Mouse (Mus musculus) limb, embryonic 12.5 days (tissue): ENCODE measurements around the gene Itga4. TPM values are rescaled to one million over a fixed set of nuclear protein-coding genes. Genes with fewer than 3 reads are reported as not detected.

Experiments
- ATAC-seq: fragments of 200-750 bp; cut with Nextera tagmentation; 2 replicates; pipeline ENCODE4 v1.8.0; 2017; ENCODE audit warnings: low read depth, moderate TSS enrichment; ENCODE audit not compliant: insufficient number of reproducible peaks, insufficient read depth, low FRiP score, low TSS enrichment
- H3K27ac ChIP-seq: fragments of 300-500 bp; sonication (generic); 2 replicates; pipeline ENCODE4 v1.5.1; 2016; ENCODE audit warnings: mild to moderate bottlenecking, moderate library complexity
- H3K27me3 ChIP-seq: fragments of 300-500 bp; sonication (generic); 2 replicates; pipeline ENCODE4 v1.6.1; 2016; ENCODE audit warnings: mild to moderate bottlenecking, moderate library complexity
- H3K36me3 ChIP-seq: fragments of 300-500 bp; sonication (generic); 2 replicates; pipeline ENCODE4 v1.6.1; 2016; ENCODE audit warnings: mild to moderate bottlenecking, moderate library complexity
- H3K4me1 ChIP-seq: fragments of 300-500 bp; sonication (generic); replicated peaks from 2 replicates; pipeline ENCODE4 v1.6.1; 2016
- H3K4me2 ChIP-seq: fragments of 300-500 bp; sonication (generic); 2 replicates; pipeline ENCODE4 v1.6.1; 2016; ENCODE audit warnings: mild to moderate bottlenecking, moderate library complexity
- H3K4me3 ChIP-seq: fragments of 300-500 bp; sonication (generic); replicated peaks from 2 replicates; pipeline ENCODE4 v1.5.1; 2016; ENCODE audit warnings: mild to moderate bottlenecking
- H3K9ac ChIP-seq: fragments of 300-500 bp; sonication (generic); replicated peaks from 2 replicates; pipeline ENCODE4 v1.6.1; 2016; ENCODE audit warnings: mild to moderate bottlenecking, moderate library complexity
- H3K9me3 ChIP-seq: fragments of 300-500 bp; sonication (generic); 2 replicates; pipeline ENCODE4 v1.6.1; 2016; ENCODE audit warnings: mild to moderate bottlenecking, moderate library complexity
- WGBS: fragments of 180-500 bp; shearing (Covaris S2); methylation state at CpG from one replicate; pipeline ENCODE4 v1.1.7; 2016; 5-methylcytosine and 5-hydroxymethylcytosine counted together
- polyA plus RNA-seq: library from polyadenylated mRNA; unstranded; fragments of >200 nt; fragmentation: Nextera tagmentation; extraction: Ambion mirVana; gene quantifications from 2 replicates; pipeline ENCODE4 v1.2.1, GENCODE M21; 2016

The Itga4 gene
- 8.7 and 8.8 TPM in 2 replicates for polyA plus RNA-seq

DNA sequence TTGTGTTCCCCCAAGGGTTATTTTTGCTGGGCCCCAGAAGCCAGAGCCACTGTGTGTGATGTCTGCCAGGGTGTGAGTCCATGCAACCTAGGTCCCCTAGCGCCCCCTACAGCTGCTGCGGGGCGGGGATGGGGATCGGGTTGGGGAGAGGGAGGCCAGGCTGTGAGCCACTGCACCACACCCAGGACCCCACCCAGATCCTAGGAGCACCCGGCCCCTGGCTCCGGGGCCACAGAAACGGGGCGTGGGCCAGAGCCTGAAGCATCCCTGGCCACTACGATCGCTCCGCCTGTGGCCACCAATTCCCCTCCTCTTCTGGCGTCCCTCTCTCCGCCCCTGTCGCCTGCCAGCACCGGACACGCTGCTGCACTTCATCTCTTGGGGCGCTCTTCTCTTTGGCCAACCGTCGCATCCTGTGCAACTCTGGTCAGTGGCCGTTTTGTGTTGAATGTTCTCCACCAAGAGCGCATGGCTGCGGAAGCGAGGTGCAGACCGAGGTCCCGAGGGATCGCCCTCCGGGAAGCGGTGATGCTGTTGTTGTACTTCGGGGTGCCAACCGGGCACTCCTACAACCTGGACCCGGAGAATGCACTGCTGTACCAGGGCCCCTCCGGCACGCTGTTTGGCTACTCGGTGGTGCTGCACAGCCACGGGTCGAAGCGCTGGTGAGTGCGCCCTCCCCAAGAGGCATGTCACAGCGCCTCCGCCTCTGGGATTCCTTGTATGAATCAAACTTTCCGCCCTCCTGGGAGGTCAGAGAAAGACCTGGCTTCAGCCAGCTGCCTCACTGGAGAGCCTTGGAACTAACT is at the start of gene Itga4:
Itga4 (plus strand) TSS at position 235 of the 809 bp plus-strand sequence.
- Histone ChIP-seq H3K27ac (no peak within 1 kb of the TSS), H3K36me3 (no peaks in the 10 kb centered on the region), H3K4me3 (peak within 1 kb of the TSS; percentile 54), H3K4me1 (peaks cover 9% of the 10 kb centered on the region), H3K27me3 (peaks cover 24% of the 10 kb centered on the region), H3K9ac (peak within 1 kb of the TSS; percentile 55), H3K9me3 (no peaks in the 10 kb centered on the region), H3K4me2 (peak within 1 kb of the TSS; percentile 95)
- WGBS, result under 1% methylated on average over 41 of the region's 41 CpGs
- ATAC-seq, result peak; percentile 86

DNA sequence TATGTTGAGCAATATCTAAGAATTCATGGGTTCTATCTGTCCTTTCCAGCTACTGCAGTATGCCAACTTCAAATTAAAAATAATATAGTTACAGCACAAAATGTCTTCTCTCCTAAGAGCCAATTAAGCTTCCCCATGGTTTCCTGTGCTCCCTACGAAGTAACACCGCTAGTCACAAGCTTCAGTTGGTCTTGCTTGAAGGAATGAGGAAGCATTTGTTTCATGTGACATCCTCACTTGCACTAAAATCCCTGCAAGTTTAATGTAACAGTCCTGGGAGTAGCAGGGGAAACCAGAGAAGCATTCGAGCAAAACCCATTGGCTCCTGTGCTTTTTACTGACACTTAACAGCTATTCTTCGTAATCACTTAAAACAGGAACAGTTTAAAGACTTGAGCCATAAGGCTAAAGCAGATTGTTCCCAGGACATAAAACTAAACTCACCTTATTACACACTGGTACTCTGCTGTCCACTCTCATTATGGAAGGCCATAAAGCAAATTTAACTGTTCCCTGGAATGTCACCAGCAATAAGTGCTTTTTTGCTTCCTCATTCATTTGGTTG is 49.0 kb upstream of the Itga4 start:
- 21% methylated on average over 4 of the region's 4 CpGs for WGBS
- H3K4me3 ChIP-seq, result no peak overlapping the region
- H3K27ac ChIP-seq, result no peak overlapping the region
- H3K36me3 ChIP-seq, result no peaks in the 10 kb centered on the region
- H3K4me1 ChIP-seq, result peaks cover 12% of the 10 kb centered on the region
- no peak overlapping the region for H3K9ac ChIP-seq
- H3K27me3 ChIP-seq, result peaks cover 3% of the 10 kb centered on the region; the same call in 1 of the 2 replicates
- ATAC-seq, result no peak
- no peaks in the 10 kb centered on the region for H3K9me3 ChIP-seq
- no peak overlapping the region for H3K4me2 ChIP-seq

DNA sequence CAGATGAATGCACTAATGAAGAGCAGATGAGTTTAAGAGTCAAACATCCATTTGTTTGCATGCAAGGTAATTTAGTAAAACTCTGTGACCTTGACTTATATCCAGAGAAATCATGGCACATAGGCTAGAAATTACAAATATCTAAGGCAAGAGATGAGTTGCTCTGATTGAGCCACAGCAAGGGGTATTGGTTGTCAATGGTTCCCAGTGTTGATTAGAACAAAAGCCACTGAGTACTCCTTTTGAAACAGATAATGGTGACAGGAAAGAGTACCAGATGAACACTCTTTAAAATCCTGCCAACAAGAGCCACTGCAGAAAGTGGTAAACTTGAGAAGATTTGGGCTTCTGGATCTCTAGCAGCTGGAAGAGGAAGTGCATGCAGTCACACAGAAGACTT is 40.2 kb upstream of the Itga4 start:
- no peak overlapping the region for H3K4me2 ChIP-seq
- no peak overlapping the region for H3K9ac ChIP-seq
- H3K4me3 ChIP-seq, result no peak overlapping the region
- H3K27ac ChIP-seq, result no peak overlapping the region
- no peak for ATAC-seq
- no peaks in the 10 kb centered on the region for H3K36me3 ChIP-seq
- H3K4me1 ChIP-seq, result no peaks in the 10 kb centered on the region
- no peaks in the 10 kb centered on the region for H3K9me3 ChIP-seq
- H3K27me3 ChIP-seq, result peaks cover 5% of the 10 kb centered on the region; the same call in 1 of the 2 replicates

DNA sequence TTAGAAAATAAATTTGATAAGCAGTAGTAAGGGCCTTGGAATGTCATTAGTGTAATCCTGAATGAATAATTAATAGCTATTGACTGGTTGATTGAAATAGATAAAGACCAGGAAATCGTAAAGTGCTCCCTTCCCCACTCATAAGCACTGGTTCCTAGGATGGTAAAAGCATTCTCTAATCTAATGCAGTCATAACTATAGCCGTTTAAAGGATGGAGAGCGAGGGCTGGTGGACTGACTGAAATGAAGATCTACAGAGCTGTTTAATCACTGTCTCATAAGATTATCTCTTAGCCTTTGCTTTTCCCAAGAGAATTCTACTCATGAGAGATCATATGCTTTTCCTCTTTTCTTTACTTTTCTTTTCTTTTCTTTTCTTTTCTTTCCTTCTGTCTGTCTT is 39.7 kb upstream of the Itga4 start:
- WGBS, result 53% methylated on average over 3 of the region's 3 CpGs
- ATAC-seq, result no peak
- no peak overlapping the region for H3K27ac ChIP-seq
- peaks cover 5% of the 10 kb centered on the region; the same call in 1 of the 2 replicates for H3K27me3 ChIP-seq
- H3K4me3 ChIP-seq, result no peak overlapping the region
- no peaks in the 10 kb centered on the region for H3K9me3 ChIP-seq
- no peaks in the 10 kb centered on the region for H3K4me1 ChIP-seq
- H3K9ac ChIP-seq, result no peak overlapping the region
- no peak overlapping the region for H3K4me2 ChIP-seq
- no peaks in the 10 kb centered on the region for H3K36me3 ChIP-seq

DNA sequence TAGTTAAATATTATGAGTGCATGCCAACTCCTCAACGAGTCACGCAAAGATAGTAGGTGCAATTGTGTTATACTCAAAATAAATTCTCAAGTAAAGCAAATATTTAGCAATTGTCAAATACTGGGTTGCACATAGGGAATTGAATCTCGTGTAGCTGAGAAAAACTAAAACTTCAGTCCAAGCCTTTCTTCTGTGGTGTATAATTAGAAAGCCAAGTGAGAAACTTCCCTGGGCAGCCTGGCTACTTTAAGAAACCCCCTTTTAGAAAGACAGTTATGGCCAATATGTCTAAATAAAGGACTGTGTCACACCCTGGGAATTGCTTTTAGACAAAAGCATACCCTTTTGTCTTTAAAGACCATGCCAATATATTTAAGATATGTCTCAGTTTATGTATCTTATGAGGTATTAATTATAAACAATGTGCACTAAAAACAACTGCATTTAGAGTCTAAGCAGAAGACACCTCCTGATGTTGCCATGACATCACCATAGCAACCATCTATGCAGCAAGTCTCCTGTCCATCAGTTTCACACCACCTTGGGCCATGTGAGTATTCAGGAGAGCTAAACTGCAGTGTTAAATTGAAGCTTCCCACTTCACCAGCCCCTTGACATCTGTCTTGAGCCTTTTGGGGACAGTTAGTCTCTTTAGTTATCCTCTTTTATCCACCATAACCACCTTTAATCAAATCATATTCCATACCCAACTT is 30.4 kb upstream of the Itga4 start:
- H3K36me3 ChIP-seq, result no peaks in the 10 kb centered on the region
- no peak overlapping the region for H3K27ac ChIP-seq
- 86% methylated on average over 3 of the region's 3 CpGs for WGBS
- no peaks in the 10 kb centered on the region for H3K27me3 ChIP-seq
- H3K4me1 ChIP-seq, result peaks cover 6% of the 10 kb centered on the region; the same call in 1 of the 2 replicates
- no peak overlapping the region for H3K4me3 ChIP-seq
- no peak for ATAC-seq
- H3K4me2 ChIP-seq, result no peak overlapping the region
- no peaks in the 10 kb centered on the region for H3K9me3 ChIP-seq
- H3K9ac ChIP-seq, result no peak overlapping the region

DNA sequence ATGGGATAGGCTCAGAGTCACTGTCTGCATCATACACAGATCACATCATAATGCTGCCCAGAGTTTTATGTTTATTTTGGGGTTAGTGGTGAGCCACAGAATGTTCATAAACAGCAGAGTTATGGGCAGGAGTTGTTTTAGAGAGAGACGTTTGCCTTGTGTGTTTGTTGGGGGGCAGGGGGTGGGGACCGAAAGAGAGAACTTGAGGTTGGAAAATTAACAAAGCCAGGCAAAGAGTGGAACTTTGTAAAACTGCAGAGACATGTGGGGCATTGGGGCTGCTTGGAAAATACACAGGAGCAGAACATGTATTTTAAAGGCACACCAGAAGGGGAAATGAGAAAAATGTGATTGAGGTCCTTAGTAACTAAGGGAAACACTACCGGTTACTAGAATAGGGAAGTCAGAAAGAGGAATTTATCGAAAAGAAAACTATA is 27.4 kb upstream of the Itga4 start:
- no peak overlapping the region for H3K9ac ChIP-seq
- no peaks in the 10 kb centered on the region for H3K36me3 ChIP-seq
- H3K27me3 ChIP-seq, result no peaks in the 10 kb centered on the region
- no peak overlapping the region for H3K4me2 ChIP-seq
- no peak for ATAC-seq
- no peaks in the 10 kb centered on the region for H3K9me3 ChIP-seq
- H3K27ac ChIP-seq, result no peak overlapping the region
- no peak overlapping the region for H3K4me3 ChIP-seq
- WGBS, result 67% methylated on average over 4 of the region's 4 CpGs
- peaks cover 6% of the 10 kb centered on the region; the same call in 1 of the 2 replicates for H3K4me1 ChIP-seq

DNA sequence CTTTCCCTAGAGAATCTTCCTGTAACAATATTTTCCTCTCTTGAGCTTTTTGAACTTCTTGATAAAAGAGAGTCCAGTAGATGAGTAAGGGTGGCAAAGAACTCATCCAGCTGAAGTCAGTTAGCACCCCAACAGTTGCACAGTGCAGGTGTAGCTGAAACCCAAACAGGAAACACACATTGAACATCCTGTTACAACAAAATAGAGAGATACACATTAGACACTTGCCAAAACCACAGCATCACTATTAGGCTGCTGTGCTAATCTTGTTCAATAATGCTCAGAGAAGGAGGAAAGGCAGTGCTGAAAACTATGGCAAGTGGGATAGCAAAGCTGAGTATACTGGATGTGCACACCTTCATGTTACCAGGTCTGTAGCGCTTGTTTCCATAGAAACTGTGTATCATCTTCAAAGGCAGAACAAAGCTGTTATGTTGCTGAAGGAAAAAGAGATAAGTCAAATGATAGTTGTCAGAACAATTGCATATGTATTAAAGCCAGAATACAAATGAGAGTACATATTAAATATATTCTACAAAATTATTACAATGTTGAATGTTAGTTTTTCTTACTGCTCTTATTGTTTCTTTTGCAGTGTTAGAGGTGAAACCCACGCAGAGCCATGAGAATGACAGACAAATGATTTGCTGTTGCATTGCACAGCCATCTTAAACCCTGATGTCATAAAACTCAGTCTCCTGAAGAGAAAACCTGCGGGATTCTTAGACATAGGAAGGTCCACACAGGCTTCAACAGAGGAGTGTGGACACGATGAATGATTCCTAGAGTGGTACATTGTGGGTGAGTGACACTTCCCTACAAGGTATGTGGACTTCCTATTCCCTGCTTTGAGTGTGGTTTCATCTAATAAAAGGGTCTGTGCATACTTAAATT is 23.9 kb upstream of the Itga4 start:
- Histone ChIP-seq H3K27ac (no peak overlapping the region), H3K9me3 (no peaks in the 10 kb centered on the region), H3K4me3 (no peak overlapping the region), H3K27me3 (no peaks in the 10 kb centered on the region), H3K4me2 (no peak overlapping the region), H3K36me3 (no peaks in the 10 kb centered on the region), H3K9ac (no peak overlapping the region), H3K4me1 (peaks cover 6% of the 10 kb centered on the region; the same call in 1 of the 2 replicates)
- no peak for ATAC-seq
- 85% methylated on average over 4 of the region's 4 CpGs for WGBS

DNA sequence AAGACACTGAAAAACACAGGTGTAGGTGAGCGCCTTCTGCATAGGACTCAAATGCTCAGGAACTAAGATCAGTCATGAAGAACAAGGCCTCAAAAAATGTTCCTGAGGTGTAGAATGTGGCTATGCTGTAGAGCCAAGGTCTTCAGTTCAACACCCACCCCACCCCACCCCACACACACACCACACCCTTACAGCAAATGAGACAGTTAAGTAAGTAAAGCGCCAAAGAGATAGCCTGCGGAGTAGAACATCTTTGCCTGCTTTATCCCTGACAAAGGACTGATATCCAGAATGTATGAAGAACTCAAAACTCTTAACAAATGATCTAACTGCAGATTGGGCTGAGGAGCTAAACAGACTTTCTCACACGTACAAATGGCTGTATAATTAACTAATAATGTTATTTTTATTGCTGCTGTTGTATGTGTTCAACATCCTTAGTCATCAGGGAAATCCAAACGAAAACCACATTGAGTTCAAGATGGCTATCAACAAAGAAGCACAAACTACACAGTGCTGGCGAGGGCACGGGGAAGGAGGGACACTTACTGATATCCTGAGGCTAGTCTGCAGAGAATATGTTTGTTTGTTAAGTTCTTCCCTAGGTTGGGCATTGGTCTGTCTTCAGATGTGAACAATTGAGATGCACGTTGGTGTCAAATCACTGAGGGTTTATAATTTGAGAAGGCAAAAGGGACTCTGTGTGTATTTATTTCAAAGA is 19.3 kb upstream of the Itga4 start:
- no peak overlapping the region for H3K9ac ChIP-seq
- no peaks in the 10 kb centered on the region for H3K4me1 ChIP-seq
- no peak for ATAC-seq
- no peak overlapping the region for H3K4me2 ChIP-seq
- no peaks in the 10 kb centered on the region for H3K36me3 ChIP-seq
- no peaks in the 10 kb centered on the region for H3K27me3 ChIP-seq
- WGBS, result 75% methylated on average over 8 of the region's 8 CpGs
- no peaks in the 10 kb centered on the region for H3K9me3 ChIP-seq
- H3K27ac ChIP-seq, result no peak overlapping the region
- no peak overlapping the region for H3K4me3 ChIP-seq

DNA sequence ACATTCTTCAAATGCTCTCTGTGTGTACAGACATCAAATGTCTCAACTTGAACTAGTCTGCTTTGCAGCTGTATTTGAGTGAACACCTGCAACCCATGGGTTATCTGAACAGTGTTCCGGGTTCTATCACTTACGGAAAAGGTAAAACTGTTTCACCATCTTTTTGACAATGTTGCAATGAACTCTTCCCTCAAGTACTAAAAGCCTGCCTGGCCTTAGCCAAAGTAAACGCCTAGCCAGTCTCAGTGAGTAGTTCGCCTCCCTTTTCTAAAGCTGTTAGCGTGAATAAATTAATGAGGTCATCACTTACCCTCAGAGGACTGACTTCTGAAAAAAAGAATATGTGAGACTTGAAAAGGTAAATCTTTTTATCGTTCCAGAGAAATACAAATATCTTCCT is 18.0 kb upstream of the Itga4 start:
- WGBS, result 85% methylated on average over 6 of the region's 6 CpGs
- H3K27ac ChIP-seq, result no peak overlapping the region
- no peak for ATAC-seq

DNA sequence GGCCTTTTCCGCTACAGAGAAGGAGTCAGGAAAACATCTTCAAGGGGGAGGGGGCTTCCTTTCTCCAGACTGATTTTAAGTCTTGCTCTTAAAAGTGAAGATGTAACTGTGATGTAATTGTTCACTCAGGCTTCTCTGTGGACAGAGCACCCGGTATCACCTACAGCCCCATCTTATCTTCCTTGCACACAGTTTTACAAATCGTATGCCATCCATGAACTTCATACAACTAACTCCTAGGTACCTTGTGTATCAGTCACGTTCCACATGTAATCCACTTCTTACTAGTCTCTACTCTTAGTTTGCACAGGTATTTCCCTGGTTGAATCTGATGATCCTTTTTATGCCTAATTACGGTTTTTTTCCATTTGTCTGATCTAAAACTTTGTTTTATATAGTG is 10.9 kb upstream of the Itga4 start:
- no peak overlapping the region for H3K4me3 ChIP-seq
- ATAC-seq, result no peak
- H3K27me3 ChIP-seq, result 0 out of 2 replicates have a peak, but pooled peaks cover 2% of the 10 kb centered on the region
- H3K27ac ChIP-seq, result no peak overlapping the region
- WGBS, result 91% methylated on average over 5 of the region's 5 CpGs
- H3K4me1 ChIP-seq, result peaks cover 6% of the 10 kb centered on the region
- no peaks in the 10 kb centered on the region for H3K9me3 ChIP-seq
- H3K36me3 ChIP-seq, result no peaks in the 10 kb centered on the region
- no peak overlapping the region for H3K9ac ChIP-seq
- no peak overlapping the region for H3K4me2 ChIP-seq

More for the DNA sequence above, 18.0 kb upstream of the Itga4 start:
- H3K4me3 ChIP-seq, result no peak overlapping the region
- H3K4me2 ChIP-seq, result no peak overlapping the region
- H3K9ac ChIP-seq, result no peak overlapping the region
- H3K27me3 ChIP-seq, result no peaks in the 10 kb centered on the region
- H3K9me3 ChIP-seq, result no peaks in the 10 kb centered on the region
- H3K36me3 ChIP-seq, result no peaks in the 10 kb centered on the region
- H3K4me1 ChIP-seq, result peaks cover 6% of the 10 kb centered on the region
